Mouse (Mus musculus): ENCODE data around the gene Mroh8.

GRCm38 (mm10) chr2:157203459-157204365 is 75.6 kb downstream of the Mroh8 start:
- TF ChIP-seq CTCF (conservative IDR thresholded peaks at IDR 0.05; ENCODE audit: low read length) (no peak), NANOG (IDR thresholded peaks at IDR 0.05; ENCODE audit: borderline replicate concordance, low read length) (no peak)

Data from E14TG2a.4 (cell line).